Mouse (Mus musculus) megakaryocyte progenitor cell, adult 5-6 weeks (primary cell): ENCODE results near the gene Shank3. TPM values are rescaled to one million over a fixed set of nuclear protein-coding genes. Genes with fewer than 3 reads are reported as not detected.

Experiments
- total RNA-seq, 2 experiments: library from RNA; stranded (forward) in 1 of 2; stranded (reverse) in 1 of 2; fragments of 157-497, 149-512 nt in 1 of 2; fragments of 200-1000 nt in 1 of 2; gene quantifications; 2 replicates each; pipeline versions ENCODE4 v1.2.3 to v1.2.4; 2015 to 2017

Shank3 gene
- total RNA-seq, 2 experiments from 2014 or later: 1.3 to 4.2 TPM

Other genes starting within 250 kb of the Shank3 start
- gene Sbf1, start 184.3 kb upstream of the Shank3 start, total RNA-seq (2015): 92.1 and 94.9 TPM in 2 replicates
- 50.0 and 52.1 TPM in 2 replicates for gene Sbf1, start 184.3 kb upstream of the Shank3 start, total RNA-seq (2017)
- gene Adm2, start 176.9 kb upstream of the Shank3 start, total RNA-seq (2015): not detected in 2 replicates
- gene Adm2, start 176.9 kb upstream of the Shank3 start, total RNA-seq (2017): not detected in 2 replicates
- not detected in 2 replicates for gene Miox, start 165.2 kb upstream of the Shank3 start, total RNA-seq (2015)
- not detected in 2 replicates for gene Miox, start 165.2 kb upstream of the Shank3 start, total RNA-seq (2017)
- 14.0 and 16.6 TPM in 2 replicates for gene Lmf2, start 144.0 kb upstream of the Shank3 start, total RNA-seq (2015)
- 7.4 and 11.7 TPM in 2 replicates for gene Lmf2, start 144.0 kb upstream of the Shank3 start, total RNA-seq (2017)
- 82.4 and 115 TPM in 2 replicates for gene Ncaph2, start 143.9 kb upstream of the Shank3 start, total RNA-seq (2015)
- 96.7 and 97.9 TPM in 2 replicates for gene Ncaph2, start 143.9 kb upstream of the Shank3 start, total RNA-seq (2017)
- 15.9 and 20.6 TPM in 2 replicates for gene Sco2, start 125.8 kb upstream of the Shank3 start, total RNA-seq (2015)
- gene Sco2, start 125.8 kb upstream of the Shank3 start, total RNA-seq (2017): 14.4 and 14.7 TPM in 2 replicates
- 0.10 and 0.17 TPM in 2 replicates for gene Tymp, start 122.6 kb upstream of the Shank3 start, total RNA-seq (2015)
- 0.42 and 0.71 TPM in 2 replicates for gene Tymp, start 122.6 kb upstream of the Shank3 start, total RNA-seq (2017)
- gene Odf3b, start 120.3 kb upstream of the Shank3 start, total RNA-seq (2015): 0.90 and 2.7 TPM in 2 replicates
- gene Odf3b, start 120.3 kb upstream of the Shank3 start, total RNA-seq (2017): 1.9 and 3.7 TPM in 2 replicates
- 0.07 TPM in 1 of 2 replicates, not detected in the other for gene Klhdc7b, start 114.7 kb upstream of the Shank3 start, total RNA-seq (2015)
- under 0.01 TPM in 1 of 2 replicates, not detected in the other for gene Klhdc7b, start 114.7 kb upstream of the Shank3 start, total RNA-seq (2017)
- not detected in 2 replicates for gene Syce3, start 89.1 kb upstream of the Shank3 start, total RNA-seq (2015)
- gene Syce3, start 89.1 kb upstream of the Shank3 start, total RNA-seq (2017): not detected in 2 replicates
- 1.5 and 1.9 TPM in 2 replicates for gene Cpt1b, start 73.8 kb upstream of the Shank3 start, total RNA-seq (2015)
- gene Cpt1b, start 73.8 kb upstream of the Shank3 start, total RNA-seq (2017): 2.3 and 2.5 TPM in 2 replicates
- 0.98 and 3.6 TPM in 2 replicates for gene C730034F03Rik, start 70.0 kb upstream of the Shank3 start, total RNA-seq (2015)
- gene C730034F03Rik, start 70.0 kb upstream of the Shank3 start, total RNA-seq (2017): 3.7 and 5.5 TPM in 2 replicates
- 1.1 TPM in 1 of 2 replicates, not detected in the other for gene Gm44502, start 69.9 kb upstream of the Shank3 start, total RNA-seq (2015)
- 0.04 and 0.68 TPM in 2 replicates for gene Gm44502, start 69.9 kb upstream of the Shank3 start, total RNA-seq (2017)
- gene Chkb, start 69.7 kb upstream of the Shank3 start, total RNA-seq (2015): 36.0 and 45.7 TPM in 2 replicates
- 16.4 and 24.5 TPM in 2 replicates for gene Chkb, start 69.7 kb upstream of the Shank3 start, total RNA-seq (2017)
- gene Mapk8ip2, start 45.7 kb upstream of the Shank3 start, total RNA-seq (2015): not detected in 2 replicates
- not detected in 2 replicates for gene Mapk8ip2, start 45.7 kb upstream of the Shank3 start, total RNA-seq (2017)
- 7.1 and 7.3 TPM in 2 replicates for gene Arsa, start 22.2 kb upstream of the Shank3 start, total RNA-seq (2015)
- gene Arsa, start 22.2 kb upstream of the Shank3 start, total RNA-seq (2017): 8.8 and 13.9 TPM in 2 replicates
- gene Acr, start 68.7 kb downstream of the Shank3 start, total RNA-seq (2015): not detected in 2 replicates
- not detected in 2 replicates for gene Acr, start 68.7 kb downstream of the Shank3 start, total RNA-seq (2017)
- gene Rabl2, start 92.3 kb downstream of the Shank3 start, total RNA-seq (2015): 14.3 and 17.1 TPM in 2 replicates
- gene Rabl2, start 92.3 kb downstream of the Shank3 start, total RNA-seq (2017): 7.4 and 11.2 TPM in 2 replicates